Mouse (Mus musculus) limb, embryonic 10.5 days (tissue): Measurements from ENCODE around the gene Nkpd1. TPM values are rescaled to one million over a fixed set of nuclear protein-coding genes. Genes with fewer than 3 reads are reported as not detected.

Experiments used
- DNase-seq: peaks from one replicate; pipeline ENCODE4 v3.0.0-alpha.2; 2017; ENCODE audit warnings: low spot score
- H3K27ac ChIP-seq: fragments of 300-500 bp; sonication (generic); 2 replicates; pipeline ENCODE4 v1.5.1; 2016; ENCODE audit warnings: mild to moderate bottlenecking
- H3K27me3 ChIP-seq: fragments of 300-500 bp; sonication (generic); 2 replicates; pipeline ENCODE4 v1.6.1; 2016; ENCODE audit warnings: low read depth, mild to moderate bottlenecking; ENCODE audit not compliant: poor library complexity, severe bottlenecking
- H3K36me3 ChIP-seq: fragments of 300-500 bp; sonication (generic); 2 replicates; pipeline ENCODE4 v1.6.1; 2016; ENCODE audit warnings: mild to moderate bottlenecking, moderate library complexity
- H3K4me1 ChIP-seq: fragments of 300-500 bp; sonication (generic); 2 replicates; pipeline ENCODE4 v1.6.1; 2016
- H3K4me3 ChIP-seq: fragments of 300-500 bp; sonication (generic); 2 replicates; pipeline ENCODE4 v1.5.1; 2016; ENCODE audit warnings: mild to moderate bottlenecking, moderate library complexity
- H3K9me3 ChIP-seq: fragments of 300-500 bp; sonication (generic); replicated peaks from 2 replicates; pipeline ENCODE4 v1.6.1; 2016; ENCODE audit warnings: mild to moderate bottlenecking
- WGBS: fragments of 180-500 bp; shearing (Covaris S2); methylation state at CpG from one replicate; pipeline ENCODE4 v1.1.7; 2016; 5-methylcytosine and 5-hydroxymethylcytosine counted together
- polyA plus RNA-seq: library from polyadenylated mRNA; unstranded; fragments of >200 nt; fragmentation: Nextera tagmentation; extraction: Ambion mirVana; gene quantifications from 2 replicates; pipeline ENCODE4 v1.2.1, GENCODE M21; 2016

Nkpd1 gene
- polyA plus RNA-seq, 1 experiment from 2014 or later: 0.11 TPM

- Histone ChIP-seq H3K4me1 (peaks cover 27% of the 10 kb centered on the region), H3K27me3 (peaks cover 64% of the 10 kb centered on the region), H3K9me3 (no peaks in the 10 kb centered on the region), H3K27ac (peak overlapping the region; percentile 72), H3K36me3 (no peaks in the 10 kb centered on the region), H3K4me3 (peak overlapping the region; percentile 46)
- DNase-seq: peak; percentile 69
- WGBS: 3% methylated on average over 26 of the region's 26 CpGs
These were observed 25.9 kb upstream of the Nkpd1 start for GRCm38 (mm10) chr7:19491731-19492130.

- Histone ChIP-seq H3K27me3 (peaks cover 34% of the 10 kb centered on the region), H3K4me3 (no peak overlapping the region), H3K36me3 (no peaks in the 10 kb centered on the region), H3K4me1 (peaks cover 28% of the 10 kb centered on the region), H3K27ac (no peak overlapping the region), H3K9me3 (no peaks in the 10 kb centered on the region)
- 89% methylated on average over 25 of the region's 25 CpGs for WGBS
- DNase-seq: no peak
These were observed 22.7 kb upstream of the Nkpd1 start for GRCm38 (mm10) chr7:19494751-19495474.

GRCm38 (mm10) chr7:19495521-19496213 lies 22.0 kb upstream of the Nkpd1 start:
- 63% methylated on average over 20 of the region's 20 CpGs for WGBS
- no peaks in the 10 kb centered on the region for H3K36me3 ChIP-seq
- H3K27me3 ChIP-seq: peaks cover 27% of the 10 kb centered on the region
- H3K9me3 ChIP-seq: no peaks in the 10 kb centered on the region
- H3K4me3 ChIP-seq: no peak overlapping the region
- peaks cover 32% of the 10 kb centered on the region for H3K4me1 ChIP-seq
- H3K27ac ChIP-seq: no peak overlapping the region
- no peak for DNase-seq

- no peak for DNase-seq
- H3K9me3 ChIP-seq: no peaks in the 10 kb centered on the region
- H3K4me3 ChIP-seq: no peak overlapping the region
- no peaks in the 10 kb centered on the region for H3K36me3 ChIP-seq
- H3K27me3 ChIP-seq: peaks cover 21% of the 10 kb centered on the region
- no peak overlapping the region for H3K27ac ChIP-seq
- H3K4me1 ChIP-seq: peaks cover 33% of the 10 kb centered on the region
- 76% methylated on average over 5 of the region's 5 CpGs for WGBS
These were observed 21.5 kb upstream of the Nkpd1 start for GRCm38 (mm10) chr7:19496214-19496555.

GRCm38 (mm10) chr7:19498326-19498725 lies 19.3 kb upstream of the Nkpd1 start:
- Histone ChIP-seq H3K36me3 (no peaks in the 10 kb centered on the region), H3K27me3 (peaks cover 1% of the 10 kb centered on the region; the same call in 1 of the 2 replicates), H3K4me1 (peaks cover 23% of the 10 kb centered on the region), H3K9me3 (no peaks in the 10 kb centered on the region), H3K4me3 (no peak overlapping the region), H3K27ac (no peak overlapping the region)
- no peak for DNase-seq
- 76% methylated on average over 4 of the region's 4 CpGs for WGBS

- Histone ChIP-seq H3K4me3 (no peak overlapping the region), H3K27me3 (no peaks in the 10 kb centered on the region), H3K4me1 (peaks cover 15% of the 10 kb centered on the region), H3K27ac (no peak overlapping the region), H3K36me3 (no peaks in the 10 kb centered on the region), H3K9me3 (no peaks in the 10 kb centered on the region)
- 75% methylated on average over 12 of the region's 12 CpGs for WGBS
- DNase-seq: no peak
These were observed 16.9 kb upstream of the Nkpd1 start for GRCm38 (mm10) chr7:19500420-19501363.

- Histone ChIP-seq H3K4me1 (peaks cover 17% of the 10 kb centered on the region), H3K27ac (no peak overlapping the region), H3K27me3 (no peaks in the 10 kb centered on the region), H3K4me3 (no peak overlapping the region), H3K36me3 (no peaks in the 10 kb centered on the region), H3K9me3 (no peaks in the 10 kb centered on the region)
- no peak for DNase-seq
- 79% methylated on average over 4 of the region's 4 CpGs for WGBS
These were observed 16.0 kb upstream of the Nkpd1 start for GRCm38 (mm10) chr7:19501658-19502057.

GRCm38 (mm10) chr7:19503481-19504068 lies 14.1 kb upstream of the Nkpd1 start:
- H3K9me3 ChIP-seq: no peaks in the 10 kb centered on the region
- no peaks in the 10 kb centered on the region for H3K27me3 ChIP-seq
- H3K36me3 ChIP-seq: no peaks in the 10 kb centered on the region
- H3K27ac ChIP-seq: no peak overlapping the region
- H3K4me1 ChIP-seq: peaks cover 29% of the 10 kb centered on the region
- no peak overlapping the region for H3K4me3 ChIP-seq
- peak; percentile 69 for DNase-seq
- WGBS: 34% methylated on average over 5 of the region's 5 CpGs

GRCm38 (mm10) chr7:19506326-19506725 lies 11.3 kb upstream of the Nkpd1 start:
- no peaks in the 10 kb centered on the region for H3K9me3 ChIP-seq
- WGBS: 29% methylated on average over 6 of the region's 6 CpGs
- no peaks in the 10 kb centered on the region for H3K27me3 ChIP-seq
- DNase-seq: no peak
- peaks cover 3% of the 10 kb centered on the region; the same call in 1 of the 2 replicates for H3K36me3 ChIP-seq
- peaks cover 24% of the 10 kb centered on the region for H3K4me1 ChIP-seq
- H3K27ac ChIP-seq: no peak overlapping the region; the same call in 1 of the 2 replicates
- H3K4me3 ChIP-seq: peak overlapping the region; percentile 76; the same call in 1 of the 2 replicates

GRCm38 (mm10) chr7:19506969-19507611 lies 10.5 kb upstream of the Nkpd1 start:
- under 1% methylated on average over 71 of the region's 71 CpGs for WGBS
- DNase-seq: peak; percentile 84

GRCm38 (mm10) chr7:19507612-19507981 lies 10.0 kb upstream of the Nkpd1 start:
- 3% methylated on average over 18 of the region's 18 CpGs for WGBS
- peaks cover 24% of the 10 kb centered on the region for H3K4me1 ChIP-seq
- DNase-seq: no peak
- H3K36me3 ChIP-seq: peaks cover 8% of the 10 kb centered on the region; the same call in 1 of the 2 replicates
- H3K9me3 ChIP-seq: no peaks in the 10 kb centered on the region
- peak overlapping the region; percentile 92 for H3K27ac ChIP-seq
- H3K4me3 ChIP-seq: peak overlapping the region; percentile 76
- H3K27me3 ChIP-seq: no peaks in the 10 kb centered on the region

More at GRCm38 (mm10) chr7:19506969-19507611, 10.5 kb upstream of the Nkpd1 start:
- H3K9me3 ChIP-seq: no peaks in the 10 kb centered on the region
- H3K27me3 ChIP-seq: no peaks in the 10 kb centered on the region
- H3K27ac ChIP-seq: peak overlapping the region; percentile 92
- peak overlapping the region; percentile 76 for H3K4me3 ChIP-seq
- peaks cover 8% of the 10 kb centered on the region; the same call in 1 of the 2 replicates for H3K36me3 ChIP-seq
- peaks cover 24% of the 10 kb centered on the region for H3K4me1 ChIP-seq
